Mouse (Mus musculus) adrenal gland, postnatal 25 days (tissue): ENCODE measurements at regions not wholly inside any gene's neighbourhood (a gene's known extent, or its start where the extent isn't known, plus 50 kb on each side); places are given as distances from the start of the nearest gene placed in this dataset.

Experiments used
- DNase-seq: peaks from one replicate; pipeline ENCODE4 v3.0.0; 2021; ENCODE audit warnings: mixed read lengths

GRCm38 (mm10) chr1:63850262-63850661, 81.2 kb upstream of the 4933402D24Rik start:
- no peak for DNase-seq

DNA sequence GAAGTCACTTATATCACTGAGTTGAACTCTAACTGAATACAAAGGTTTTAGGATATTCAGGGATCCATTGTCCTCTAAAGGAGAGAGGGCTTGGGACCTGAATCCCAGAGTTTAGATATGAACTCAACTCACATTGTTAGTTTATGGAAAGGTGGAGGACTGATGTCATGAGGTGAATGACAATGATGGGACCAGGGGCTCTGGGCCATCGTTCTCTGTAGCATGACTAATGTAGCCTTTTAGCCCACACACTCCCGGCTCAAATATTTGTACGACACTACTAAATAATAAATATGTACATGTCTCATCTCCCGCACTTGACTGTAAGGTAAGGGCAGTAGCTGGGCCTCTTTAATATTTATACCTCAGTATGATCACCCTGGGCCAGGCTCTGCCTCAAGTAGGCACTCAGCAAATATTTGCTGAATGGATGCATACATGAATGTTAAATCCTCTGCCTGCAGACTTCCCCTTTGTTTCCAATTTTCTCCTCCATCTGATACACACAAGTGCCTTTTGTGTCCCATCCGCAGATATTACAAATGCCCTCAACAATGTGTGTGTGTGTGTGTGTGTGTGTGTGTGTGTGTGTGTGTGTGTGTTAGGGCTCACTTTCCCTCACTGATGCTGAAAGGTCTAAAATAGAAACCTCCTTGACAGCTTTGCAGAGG, 59.2 kb upstream of the 4933402D24Rik start:
- DNase-seq: no peak

DNA sequence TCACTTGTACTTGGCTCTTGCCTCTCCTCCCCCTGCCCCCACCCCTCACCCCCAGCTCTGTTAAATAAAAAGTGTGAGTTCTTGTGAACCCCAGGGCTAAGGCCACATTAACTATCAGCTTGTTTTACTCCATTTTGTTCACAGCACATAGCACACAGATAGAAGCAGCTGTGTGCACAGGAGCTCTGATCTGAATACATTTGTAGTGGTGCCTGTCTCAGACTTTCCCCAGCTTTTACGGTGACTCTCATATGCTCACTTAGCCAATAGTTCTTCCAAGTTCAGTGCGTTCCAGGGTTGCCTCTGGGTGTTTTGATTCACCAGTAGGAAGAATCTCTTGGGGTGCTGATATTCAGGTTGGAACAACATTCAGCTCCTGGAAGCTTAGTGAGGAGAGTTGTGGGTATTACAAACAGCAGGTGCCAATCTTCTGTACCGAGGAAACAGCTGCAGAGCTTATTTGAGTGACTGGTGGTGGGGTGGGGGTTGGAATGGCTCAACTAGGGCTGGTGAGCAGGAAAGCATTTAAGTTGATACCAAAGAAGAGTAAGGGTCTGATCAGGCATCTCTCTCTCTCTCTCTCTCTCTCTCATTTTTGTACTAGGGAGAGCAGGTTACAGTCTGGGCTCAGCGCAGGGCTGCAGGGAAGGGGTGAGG, 51.7 kb upstream of the 4933402D24Rik start:
- DNase-seq: no peak

GRCm38 (mm10) chr1:63819536-63820254, 50.6 kb upstream of the 4933402D24Rik start:
- DNase-seq: no peak
